Mouse (Mus musculus): Measurements from ENCODE around the gene Slc17a5. TPM values are rescaled to one million over a fixed set of nuclear protein-coding genes. Genes with fewer than 3 reads are reported as not detected.
"Not testable (repeated sequence)": the region's sequence is repeated elsewhere in the genome, so short reads cannot be mapped to it uniquely, and the experiment has no call there.

The Slc17a5 gene
- total RNA-seq, 2 experiments from 2014 or later, result 17.6 to 19.2 TPM

GRCm38 (mm10) chr9:78493171-78493570 lies 94.7 kb downstream of the Slc17a5 start:
- DNase-seq (ENCODE audit: low spot score in 2 of 2), result no peak
- intact Hi-C loops (cut with DNase I), result no loop called here

DNA sequence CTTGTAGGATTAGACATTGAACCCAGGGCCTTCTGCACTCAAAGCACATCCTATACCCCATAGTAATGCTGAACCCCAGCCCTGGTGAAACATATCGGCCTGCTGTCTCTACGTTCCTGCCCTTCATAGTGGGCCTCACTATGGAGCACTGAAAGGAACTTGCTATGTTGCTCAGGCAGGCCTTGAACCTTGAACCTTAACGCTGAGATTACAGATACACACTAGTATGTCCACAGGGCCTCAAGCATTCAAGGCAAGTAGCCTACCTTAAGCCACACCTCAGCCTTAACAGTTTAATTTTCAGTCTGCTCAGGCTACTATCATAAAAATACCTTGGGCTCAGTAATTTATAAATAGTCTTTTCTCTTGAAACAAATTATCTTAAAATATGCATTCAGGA lies 95.6 kb downstream of the Slc17a5 start:
- no peak for DNase-seq (ENCODE audit: low spot score in 2 of 2)
- intact Hi-C loops (cut with DNase I), result no loop called here

DNA sequence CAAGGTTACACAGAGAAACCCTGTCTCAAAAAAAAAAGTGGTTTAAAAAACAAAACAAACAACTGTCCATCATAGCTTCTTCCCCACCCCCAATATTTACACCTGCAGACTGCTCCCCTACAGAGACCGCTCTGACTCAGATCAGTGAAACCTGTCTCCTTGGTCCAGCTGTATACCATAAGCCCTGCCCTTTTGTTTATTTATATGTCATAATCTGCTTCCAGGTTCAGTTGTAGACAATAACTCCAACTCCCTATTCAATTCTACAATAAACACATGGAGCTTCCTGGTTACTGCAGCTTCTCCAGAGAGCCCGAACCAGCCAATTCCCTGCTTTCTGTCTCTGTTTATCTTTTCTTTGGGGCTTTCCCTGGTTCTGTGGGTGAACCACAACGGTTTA lies 96.7 kb downstream of the Slc17a5 start:
- intact Hi-C loops (cut with DNase I), result no loop called here
- no peak for DNase-seq (ENCODE audit: low spot score in 2 of 2)

DNA sequence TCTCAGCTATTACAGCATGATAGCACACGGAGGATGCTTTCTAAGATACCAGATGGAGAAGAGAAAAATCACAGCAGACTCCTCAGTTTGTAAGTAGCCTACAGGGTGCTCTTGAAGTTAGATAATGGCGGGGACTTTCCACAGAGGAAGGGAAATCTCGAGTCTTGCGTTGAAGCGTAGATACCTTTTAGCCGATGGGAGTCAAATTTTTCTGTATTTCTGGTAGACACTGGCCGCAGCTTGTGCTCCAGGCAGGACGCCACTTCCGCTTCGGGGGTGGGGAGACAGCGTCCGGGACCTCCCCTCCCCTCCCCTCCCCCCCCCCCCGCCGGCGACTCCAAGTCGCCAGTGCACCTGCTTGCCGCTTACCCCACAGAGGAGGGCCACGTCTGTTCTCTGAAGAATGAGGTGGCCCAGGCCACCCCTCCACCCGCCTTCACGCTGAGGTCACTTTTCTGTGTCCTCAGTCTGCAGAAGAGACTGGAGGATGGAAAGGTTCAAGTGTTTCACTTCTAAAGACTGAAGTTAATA lies 98.9 kb downstream of the Slc17a5 start, which contains the start of gene Eef1a1:
TSS of gene Eef1a1 (minus strand) at position 262 of the 531 bp plus-strand sequence.
- intact Hi-C loops (cut with DNase I), result no loop called here
- peak in 1 of 2 experiments; percentile 22 for DNase-seq (ENCODE audit: low spot score in 2 of 2)

GRCm38 (mm10) chr9:78488021-78488420 lies 99.8 kb downstream of the Slc17a5 start:
- intact Hi-C loops (cut with DNase I); DNase-seq (ENCODE audit: low spot score in 2 of 2): not testable (repeated sequence)

Other genes starting within 250 kb of the Slc17a5 start
- not detected for gene Gsta2, start 232.3 kb downstream of the Slc17a5 start, total RNA-seq (2021)
- not detected for gene Dppa5a, start 219.9 kb downstream of the Slc17a5 start, total RNA-seq (2021)
- not detected for gene Ooep, start 209.3 kb downstream of the Slc17a5 start, total RNA-seq (2021)
- not detected for gene Ddx43, start 192.3 kb downstream of the Slc17a5 start, total RNA-seq (2021)
- gene Cgas, start 144.8 kb downstream of the Slc17a5 start, total RNA-seq (2021), result under 1 TPM; 0.53 to 0.77 TPM
- gene Mto1, start 139.8 kb downstream of the Slc17a5 start, total RNA-seq (2021), result 10 to 100 TPM; 24.1 to 26.6 TPM
- 1 to 10 TPM in 1 of 2 experiments, under 1 TPM in 1; 0.74 to 1.3 TPM for gene Gm17324, start 139.3 kb downstream of the Slc17a5 start, total RNA-seq (2021)
- 1,000 to 10,000 TPM; 2,769 to 2,846 TPM for gene Eef1a1, start 98.9 kb downstream of the Slc17a5 start, total RNA-seq (2021)
- gene Cd109, start 27.5 kb upstream of the Slc17a5 start, total RNA-seq (2021), result 1 to 10 TPM in 1 of 2 experiments, under 1 TPM in 1; 0.64 to 1.2 TPM